Mouse (Mus musculus) erythroblast, embryonic 14.5 days (primary cell): ENCODE measurements around the gene Spcs3. TPM values are rescaled to one million over a fixed set of nuclear protein-coding genes. Genes with fewer than 3 reads are reported as not detected.

Experiments used
- H3K27me3 ChIP-seq: 2 replicates; pipeline ENCODE4 v1.6.1; 2012; ENCODE audit warnings: inconsistent platforms; ENCODE audit not compliant: control insufficient read depth
- H3K36me3 ChIP-seq: 2 replicates; pipeline ENCODE4 v1.6.1; 2012; ENCODE audit warnings: mild to moderate bottlenecking, inconsistent platforms; ENCODE audit not compliant: control insufficient read depth
- H3K4me1 ChIP-seq: 2 replicates; pipeline ENCODE4 v1.6.1; 2012; ENCODE audit warnings: inconsistent platforms; ENCODE audit not compliant: control insufficient read depth
- H3K4me3 ChIP-seq: replicated peaks from 2 replicates; pipeline ENCODE3; 2012; ENCODE audit warnings: moderate library complexity, mild to moderate bottlenecking, inconsistent platforms
- H3K9me3 ChIP-seq: 2 replicates; pipeline ENCODE4 v1.6.1; 2012; ENCODE audit warnings: low read length, inconsistent platforms, mixed read lengths; ENCODE audit not compliant: control insufficient read depth
- GATA1 ChIP-seq: IDR thresholded peaks from 2 replicates; pipeline ENCODE4 v1.6.1; 2012; ENCODE audit warnings: low read length, inconsistent platforms, mixed read lengths
- TAL1 ChIP-seq: IDR thresholded peaks from 3 replicates; pipeline ENCODE4 v1.6.1; 2012; ENCODE audit warnings: low read length, inconsistent platforms, mixed read lengths
- polyA plus RNA-seq: library from polyadenylated mRNA; stranded (reverse); fragments of >175 nt; gene quantifications from 2 replicates; pipeline ENCODE4 v1.2.3, GENCODE M21; 2012

The Spcs3 gene
- polyA plus RNA-seq, 1 experiment, result 0.48 TPM

GRCm38 (mm10) chr8:54511791-54512190 lies 18.0 kb downstream of the Spcs3 start:
- H3K27me3 ChIP-seq, result no peaks in the 10 kb centered on the region
- H3K36me3 ChIP-seq, result no peaks in the 10 kb centered on the region; the same call in 1 of the 2 replicates
- H3K9me3 ChIP-seq, result no peaks in the 10 kb centered on the region
- H3K4me1 ChIP-seq, result peaks cover 22% of the 10 kb centered on the region
- TF ChIP-seq GATA1, result no peak
- no peak for TF ChIP-seq TAL1
- no peak overlapping the region for H3K4me3 ChIP-seq

GRCm38 (mm10) chr8:54509221-54509721 lies 20.5 kb downstream of the Spcs3 start:
- TF ChIP-seq TAL1 (no peak), GATA1 (no peak)
- peaks cover 26% of the 10 kb centered on the region for H3K4me1 ChIP-seq
- H3K4me3 ChIP-seq, result peak overlapping the region; percentile 32
- no peaks in the 10 kb centered on the region for H3K36me3 ChIP-seq
- no peaks in the 10 kb centered on the region for H3K27me3 ChIP-seq
- H3K9me3 ChIP-seq, result no peaks in the 10 kb centered on the region

GRCm38 (mm10) chr8:54508814-54509213 lies 21.0 kb downstream of the Spcs3 start:
- H3K4me3 ChIP-seq, result peak overlapping the region; percentile 4
- TF ChIP-seq TAL1, result no peak
- TF ChIP-seq GATA1, result no peak
- no peaks in the 10 kb centered on the region for H3K36me3 ChIP-seq
- peaks cover 26% of the 10 kb centered on the region for H3K4me1 ChIP-seq
- H3K27me3 ChIP-seq, result no peaks in the 10 kb centered on the region
- H3K9me3 ChIP-seq, result no peaks in the 10 kb centered on the region

GRCm38 (mm10) chr8:54508096-54508456 lies 21.7 kb downstream of the Spcs3 start:
- TF ChIP-seq GATA1 (no peak), TAL1 (no peak)
- Histone ChIP-seq H3K4me1 (peaks cover 26% of the 10 kb centered on the region), H3K9me3 (no peaks in the 10 kb centered on the region), H3K36me3 (no peaks in the 10 kb centered on the region), H3K4me3 (no peak overlapping the region), H3K27me3 (no peaks in the 10 kb centered on the region)

GRCm38 (mm10) chr8:54507428-54508095 lies 22.2 kb downstream of the Spcs3 start:
- Histone ChIP-seq H3K4me3 (no peak overlapping the region), H3K4me1 (peaks cover 26% of the 10 kb centered on the region), H3K27me3 (no peaks in the 10 kb centered on the region), H3K36me3 (no peaks in the 10 kb centered on the region), H3K9me3 (no peaks in the 10 kb centered on the region)
- TF ChIP-seq TAL1 (no peak), GATA1 (no peak)

- Histone ChIP-seq H3K36me3 (no peaks in the 10 kb centered on the region), H3K4me3 (no peak overlapping the region)
- TF ChIP-seq GATA1 (no peak), TAL1 (no peak)
Observed at GRCm38 (mm10) chr8:54505060-54505459, 24.7 kb downstream of the Spcs3 start.

GRCm38 (mm10) chr8:54503104-54503503 lies 26.7 kb downstream of the Spcs3 start:
- TF ChIP-seq TAL1 (no peak), GATA1 (no peak)
- H3K4me3 ChIP-seq, result no peak overlapping the region
- no peaks in the 10 kb centered on the region for H3K9me3 ChIP-seq
- peaks cover 4% of the 10 kb centered on the region for H3K4me1 ChIP-seq
- H3K36me3 ChIP-seq, result no peaks in the 10 kb centered on the region
- H3K27me3 ChIP-seq, result no peaks in the 10 kb centered on the region

More at GRCm38 (mm10) chr8:54505060-54505459, 24.7 kb downstream of the Spcs3 start:
- H3K9me3 ChIP-seq, result no peaks in the 10 kb centered on the region
- peaks cover 13% of the 10 kb centered on the region for H3K4me1 ChIP-seq
- H3K27me3 ChIP-seq, result no peaks in the 10 kb centered on the region

GRCm38 (mm10) chr8:54493915-54494314 lies 35.9 kb downstream of the Spcs3 start:
- no peaks in the 10 kb centered on the region for H3K4me1 ChIP-seq
- no peaks in the 10 kb centered on the region for H3K27me3 ChIP-seq
- no peaks in the 10 kb centered on the region for H3K36me3 ChIP-seq
- H3K4me3 ChIP-seq, result no peak overlapping the region
- H3K9me3 ChIP-seq, result no peaks in the 10 kb centered on the region
- TF ChIP-seq TAL1 (no peak), GATA1 (no peak)

GRCm38 (mm10) chr8:54493110-54493509 lies 36.7 kb downstream of the Spcs3 start:
- H3K36me3 ChIP-seq, result no peaks in the 10 kb centered on the region
- H3K27me3 ChIP-seq, result no peaks in the 10 kb centered on the region
- H3K4me1 ChIP-seq, result no peaks in the 10 kb centered on the region
- H3K9me3 ChIP-seq, result no peaks in the 10 kb centered on the region
- TF ChIP-seq GATA1, result no peak
- no peak for TF ChIP-seq TAL1
- no peak overlapping the region for H3K4me3 ChIP-seq

- Histone ChIP-seq H3K9me3 (no peaks in the 10 kb centered on the region), H3K27me3 (no peaks in the 10 kb centered on the region; the same call in 1 of the 2 replicates), H3K36me3 (no peaks in the 10 kb centered on the region), H3K4me1 (no peaks in the 10 kb centered on the region), H3K4me3 (no peak overlapping the region)
- TF ChIP-seq GATA1, result no peak
- no peak for TF ChIP-seq TAL1
Observed at GRCm38 (mm10) chr8:54491934-54492333, 37.9 kb downstream of the Spcs3 start.
